Mouse (Mus musculus): ENCODE measurements at regions not wholly inside any gene's neighbourhood (a gene's known extent, or its start where the extent isn't known, plus 50 kb on each side); places are given as distances from the start of the nearest gene placed in this dataset.

GRCm38 (mm10) chr13:53903626-53904025 lies 151.9 kb downstream of the Drd1 start:
- no peak for DNase-seq (ENCODE audit: low read depth, low spot score)

- DNase-seq (ENCODE audit: low read depth, low spot score): no peak
Observed at GRCm38 (mm10) chr13:53902831-53903230, 152.7 kb downstream of the Drd1 start.

GRCm38 (mm10) chr13:53900406-53901025 lies 155.0 kb downstream of the Drd1 start:
- no peak for DNase-seq (ENCODE audit: low read depth, low spot score)

- DNase-seq (ENCODE audit: low read depth, low spot score): no peak
Observed at GRCm38 (mm10) chr13:53898351-53898750, 157.2 kb downstream of the Drd1 start.

GRCm38 (mm10) chr13:53897176-53897575 lies 158.3 kb downstream of the Drd1 start:
- DNase-seq (ENCODE audit: low read depth, low spot score): no peak

- no peak for DNase-seq (ENCODE audit: low read depth, low spot score)
Observed at GRCm38 (mm10) chr13:53888411-53888810, 167.1 kb downstream of the Drd1 start.

GRCm38 (mm10) chr13:53885756-53886155 lies 169.7 kb downstream of the Drd1 start:
- DNase-seq (ENCODE audit: low read depth, low spot score): no peak

GRCm38 (mm10) chr13:53883206-53883605 lies 172.3 kb downstream of the Drd1 start:
- DNase-seq (ENCODE audit: low read depth, low spot score): no peak

- DNase-seq (ENCODE audit: low read depth, low spot score): no peak
Observed at GRCm38 (mm10) chr13:53880466-53881250, 174.8 kb downstream of the Drd1 start.

GRCm38 (mm10) chr13:53875546-53875945 lies 180.0 kb downstream of the Drd1 start:
- DNase-seq (ENCODE audit: low read depth, low spot score): no peak

- no peak for DNase-seq (ENCODE audit: low read depth, low spot score)
Observed at GRCm38 (mm10) chr13:53865323-53865722, 190.2 kb downstream of the Drd1 start.

GRCm38 (mm10) chr13:53862336-53862735 lies 193.2 kb downstream of the Drd1 start:
- DNase-seq (ENCODE audit: low read depth, low spot score): no peak

- no peak for DNase-seq (ENCODE audit: low read depth, low spot score)
Observed at GRCm38 (mm10) chr13:53854196-53854595, 201.3 kb downstream of the Drd1 start.

- no peak for DNase-seq (ENCODE audit: low read depth, low spot score)
Observed at GRCm38 (mm10) chr13:53850146-53850545, 205.4 kb downstream of the Drd1 start.

- DNase-seq (ENCODE audit: low read depth, low spot score): no peak
Observed at GRCm38 (mm10) chr13:53846221-53846620, 209.3 kb downstream of the Drd1 start.

GRCm38 (mm10) chr13:53845786-53846185 lies 209.7 kb downstream of the Drd1 start:
- no peak for DNase-seq (ENCODE audit: low read depth, low spot score)

- no peak for DNase-seq (ENCODE audit: low read depth, low spot score)
Observed at GRCm38 (mm10) chr13:53825957-53826580, 229.4 kb downstream of the Drd1 start.

- no peak for DNase-seq (ENCODE audit: low read depth, low spot score)
Observed at GRCm38 (mm10) chr13:53822061-53822460, 233.4 kb downstream of the Drd1 start.

- DNase-seq (ENCODE audit: low read depth, low spot score): no peak
Observed at GRCm38 (mm10) chr13:53815629-53816028, 239.9 kb downstream of the Drd1 start.

- DNase-seq (ENCODE audit: low read depth, low spot score): no peak
Observed at GRCm38 (mm10) chr13:53814088-53814487, 241.4 kb downstream of the Drd1 start.

- DNase-seq (ENCODE audit: low read depth, low spot score): peak; percentile 1
Observed at GRCm38 (mm10) chr13:53811862-53812261, 243.6 kb downstream of the Drd1 start.

GRCm38 (mm10) chr13:53811151-53811550 lies 244.4 kb downstream of the Drd1 start:
- DNase-seq (ENCODE audit: low read depth, low spot score): no peak

Measured in CD4-positive, CD25-positive, alpha-beta regulatory T cell, adult 2 months (primary cell).